Mouse (Mus musculus): Measurements from ENCODE around the gene Pakap. TPM values are rescaled to one million over a fixed set of nuclear protein-coding genes. Genes with fewer than 3 reads are reported as not detected.

Pakap gene
- polyA plus RNA-seq, 2 experiments: 0.51 TPM; not detected in 1

DNA sequence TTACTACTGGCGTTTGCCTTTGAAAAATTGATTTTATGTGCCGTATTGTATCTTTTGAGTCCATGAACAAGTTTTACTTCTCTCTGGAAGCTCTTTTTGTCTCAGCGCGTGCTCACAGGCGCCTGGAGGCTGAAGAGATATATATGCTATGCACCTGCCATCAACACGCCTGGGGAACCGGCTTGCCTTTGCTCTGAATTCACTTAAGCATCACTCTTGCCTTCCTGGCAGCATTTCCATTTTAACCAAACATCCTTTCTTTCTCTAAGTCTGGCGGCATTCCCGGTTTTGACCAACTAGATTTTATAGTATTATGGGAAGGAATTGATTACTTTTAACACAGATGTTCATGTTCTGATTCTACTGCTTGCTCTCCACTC lies 215.4 kb downstream of the Pakap start:
- H3K27ac ChIP-seq: no peak overlapping the region
- TF ChIP-seq EP300 (IDR thresholded peaks at IDR 0.05; ENCODE audit: low read depth): no peak
- TF ChIP-seq CTCF (IDR thresholded peaks at IDR 0.05; ENCODE audit: low read depth): no peak
- H3K4me3 ChIP-seq (ENCODE audit: insufficient read depth in 1 of 2, low read depth in 2 of 2, low read length in 2 of 2): no peak overlapping the region
- H3K9ac ChIP-seq (replicated peaks): no peak overlapping the region
- H3K4me2 ChIP-seq (ENCODE audit: low read depth): peak overlapping the region; percentile 67
- WGBS (ENCODE audit: insufficient replicate concordance): 49% methylated on average over 9 of the region's 9 CpGs
- H3K27me3 ChIP-seq (ENCODE audit: control insufficient read depth, insufficient read depth, low read length): peaks cover 33% of the 10 kb centered on the region
- no peak for DNase-seq (ENCODE audit: low read depth in 3 of 3, low spot score in 3 of 3)
- H3K9me3 ChIP-seq (ENCODE audit: control insufficient read depth, low read length): no peaks in the 10 kb centered on the region
- no peaks in the 10 kb centered on the region for H3K4me1 ChIP-seq (replicated peaks; ENCODE audit: control insufficient read depth in 2 of 2, insufficient read depth in 2 of 2, low read length in 1 of 2)
- no peaks in the 10 kb centered on the region for H3K36me3 ChIP-seq (replicated peaks; ENCODE audit: control insufficient read depth, insufficient read depth, low read depth)
- ATAC-seq (ENCODE audit: insufficient read depth): no peak

DNA sequence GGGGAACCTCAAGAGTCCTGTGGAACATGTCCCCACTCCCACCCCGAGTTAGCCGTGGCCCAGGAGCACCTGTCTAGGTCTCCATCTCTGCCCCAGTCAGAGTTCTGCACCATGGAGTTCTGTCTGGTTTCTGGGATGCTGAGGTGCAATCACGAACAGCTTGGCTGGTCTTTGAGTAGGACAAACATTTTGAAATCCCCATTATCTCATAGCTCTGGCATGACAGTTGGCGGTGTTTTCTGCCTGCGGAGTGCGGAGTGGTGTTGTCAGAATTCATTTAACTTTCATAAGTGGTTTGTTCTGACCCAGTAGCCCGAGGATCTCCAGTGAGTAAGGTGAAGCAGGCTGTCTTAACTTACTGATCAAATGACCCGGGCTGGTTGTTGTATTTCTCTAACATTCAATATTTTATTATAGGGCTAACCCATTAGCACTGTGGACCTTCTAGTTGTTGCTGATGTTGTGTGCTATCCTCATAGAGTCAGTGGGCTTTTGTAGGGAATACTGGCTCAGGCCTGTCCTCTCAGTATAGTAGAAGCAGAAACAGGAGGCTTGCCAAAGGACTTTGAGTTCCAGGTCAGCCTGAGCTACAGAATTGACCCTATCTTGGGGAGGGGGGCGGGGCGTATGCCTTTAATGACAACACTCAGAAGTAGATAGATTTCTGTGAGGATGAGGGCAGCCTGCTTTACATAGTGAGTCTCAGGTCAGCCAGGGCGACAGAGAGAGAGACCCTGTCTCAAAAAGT lies 216.0 kb downstream of the Pakap start:
- Histone ChIP-seq H3K36me3 (replicated peaks; ENCODE audit: control insufficient read depth, insufficient read depth, low read depth) (no peaks in the 10 kb centered on the region), H3K27ac (no peak overlapping the region), H3K9ac (replicated peaks) (no peak overlapping the region), H3K4me2 (ENCODE audit: low read depth) (no peak overlapping the region), H3K4me1 (replicated peaks; ENCODE audit: control insufficient read depth in 2 of 2, insufficient read depth in 2 of 2, low read length in 1 of 2) (no peaks in the 10 kb centered on the region), H3K9me3 (ENCODE audit: control insufficient read depth, low read length) (no peaks in the 10 kb centered on the region), H3K4me3 (ENCODE audit: insufficient read depth in 1 of 2, low read depth in 2 of 2, low read length in 2 of 2) (no peak overlapping the region), H3K27me3 (ENCODE audit: control insufficient read depth, insufficient read depth, low read length) (peaks cover 33% of the 10 kb centered on the region)
- ATAC-seq (ENCODE audit: insufficient read depth): no peak
- no peak for DNase-seq (ENCODE audit: low read depth in 3 of 3, low spot score in 3 of 3)
- TF ChIP-seq EP300 (IDR thresholded peaks at IDR 0.05; ENCODE audit: low read depth) (no peak), CTCF (IDR thresholded peaks at IDR 0.05; ENCODE audit: low read depth) (no peak)
- WGBS (ENCODE audit: insufficient replicate concordance): 64% methylated on average over 11 of the region's 11 CpGs

DNA sequence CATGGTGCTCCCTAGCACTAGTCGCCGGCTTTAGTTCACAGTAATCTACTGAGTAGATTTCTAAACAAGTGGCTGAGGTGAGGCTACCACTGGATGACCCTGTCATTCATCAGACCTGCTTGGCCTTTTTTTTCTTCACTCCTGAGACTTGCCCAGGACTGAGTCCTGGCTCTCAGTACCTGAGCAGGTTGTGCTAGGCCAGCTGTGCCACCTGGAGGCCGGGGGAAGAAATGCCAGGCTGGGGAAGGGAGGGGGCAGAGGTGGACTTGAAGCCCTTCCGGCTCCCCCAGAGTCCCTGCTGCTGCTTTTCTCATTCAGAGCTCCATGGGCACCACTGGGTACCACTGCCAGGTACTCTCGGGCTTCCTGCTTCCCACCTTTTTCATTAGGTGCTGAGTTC lies 220.7 kb downstream of the Pakap start:
- 41% methylated on average over 5 of the region's 5 CpGs for WGBS (ENCODE audit: insufficient replicate concordance)

DNA sequence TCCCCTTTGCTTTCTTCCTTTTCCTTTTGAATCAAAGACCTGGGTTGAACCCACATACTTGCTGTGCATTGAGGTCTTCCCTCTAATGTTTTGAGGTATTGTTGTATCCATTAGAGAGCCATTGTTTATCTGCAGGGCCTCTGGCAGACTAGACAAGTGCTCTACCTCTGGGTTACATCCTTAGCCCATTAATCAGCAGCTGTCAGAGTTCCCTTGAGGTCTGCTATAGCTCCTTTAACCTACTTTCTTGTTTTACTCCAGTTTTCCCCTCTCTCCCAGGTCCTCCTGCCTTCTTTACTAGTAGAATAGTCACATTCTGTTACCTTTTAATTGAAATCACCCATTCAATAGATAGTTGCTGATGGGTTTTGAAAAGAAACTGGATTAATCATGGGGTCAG lies 221.1 kb downstream of the Pakap start:
- Histone ChIP-seq H3K36me3 (replicated peaks; ENCODE audit: control insufficient read depth, insufficient read depth, low read depth) (no peaks in the 10 kb centered on the region), H3K4me2 (ENCODE audit: low read depth) (no peak overlapping the region), H3K4me1 (replicated peaks; ENCODE audit: control insufficient read depth in 2 of 2, insufficient read depth in 2 of 2, low read length in 1 of 2) (peaks cover 4 to 5% of the 10 kb centered on the region in 2 experiments), H3K27ac (no peak overlapping the region), H3K27me3 (ENCODE audit: control insufficient read depth, insufficient read depth, low read length) (no peaks in the 10 kb centered on the region), H3K4me3 (ENCODE audit: insufficient read depth in 1 of 2, low read depth in 2 of 2, low read length in 2 of 2) (no peak overlapping the region), H3K9me3 (ENCODE audit: control insufficient read depth, low read length) (no peaks in the 10 kb centered on the region), H3K9ac (replicated peaks) (no peak overlapping the region)
- ATAC-seq (ENCODE audit: insufficient read depth) (no peak), DNase-seq (ENCODE audit: low read depth in 3 of 3, low spot score in 3 of 3) (no peak)
- TF ChIP-seq CTCF (IDR thresholded peaks at IDR 0.05; ENCODE audit: low read depth) (no peak), EP300 (IDR thresholded peaks at IDR 0.05; ENCODE audit: low read depth) (no peak)

More for the DNA sequence above, 220.7 kb downstream of the Pakap start:
- no peak for DNase-seq (ENCODE audit: low read depth in 3 of 3, low spot score in 3 of 3)
- Histone ChIP-seq H3K27ac (no peak overlapping the region), H3K4me1 (replicated peaks; ENCODE audit: control insufficient read depth in 2 of 2, insufficient read depth in 2 of 2, low read length in 1 of 2) (peaks cover under 1 to 1% of the 10 kb centered on the region in 2 experiments; a peak in 3 of 4 replicates), H3K4me2 (ENCODE audit: low read depth) (no peak overlapping the region), H3K36me3 (replicated peaks; ENCODE audit: control insufficient read depth, insufficient read depth, low read depth) (no peaks in the 10 kb centered on the region), H3K27me3 (ENCODE audit: control insufficient read depth, insufficient read depth, low read length) (peaks cover 1% of the 10 kb centered on the region), H3K4me3 (ENCODE audit: insufficient read depth in 1 of 2, low read depth in 2 of 2, low read length in 2 of 2) (no peak overlapping the region), H3K9ac (replicated peaks) (no peak overlapping the region), H3K9me3 (ENCODE audit: control insufficient read depth, low read length) (no peaks in the 10 kb centered on the region)
- TF ChIP-seq EP300 (IDR thresholded peaks at IDR 0.05; ENCODE audit: low read depth): no peak
- TF ChIP-seq CTCF (IDR thresholded peaks at IDR 0.05; ENCODE audit: low read depth): peak; percentile 60
- no peak for ATAC-seq (ENCODE audit: insufficient read depth)

DNA sequence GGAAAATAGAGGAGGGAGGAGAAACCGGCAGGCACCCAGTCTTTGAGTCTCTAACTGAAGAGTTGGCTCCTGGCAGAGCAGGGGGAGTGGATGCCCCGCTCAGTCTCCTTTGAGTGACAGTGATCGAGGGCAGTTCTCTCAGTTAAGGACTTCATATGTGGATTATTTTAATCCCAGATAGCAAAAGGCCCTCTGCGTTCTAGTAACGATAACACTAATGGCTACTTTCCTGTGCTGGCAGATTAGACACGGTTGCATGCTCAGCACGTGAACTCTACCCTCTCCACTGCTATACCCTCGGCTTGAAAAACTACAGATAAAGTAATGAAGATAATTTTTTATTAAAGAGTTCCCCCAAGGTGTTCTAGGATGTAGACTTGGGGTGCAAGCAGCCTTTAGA lies 226.0 kb downstream of the Pakap start:
- peaks cover 21 to 27% of the 10 kb centered on the region in 2 experiments for H3K4me1 ChIP-seq (replicated peaks; ENCODE audit: control insufficient read depth in 2 of 2, insufficient read depth in 2 of 2, low read length in 1 of 2)
- no peak overlapping the region; the same call in 1 of the 2 replicates for H3K4me2 ChIP-seq (ENCODE audit: low read depth)
- ATAC-seq (ENCODE audit: insufficient read depth) (peak; percentile 76), DNase-seq (ENCODE audit: low read depth in 3 of 3, low spot score in 3 of 3) (peak in 1 of 3 experiments; percentile 31)
- no peak overlapping the region for H3K9ac ChIP-seq (replicated peaks)
- H3K27ac ChIP-seq: no peak overlapping the region
- H3K27me3 ChIP-seq (ENCODE audit: control insufficient read depth, insufficient read depth, low read length): no peaks in the 10 kb centered on the region
- WGBS (ENCODE audit: insufficient replicate concordance): 24% methylated on average over 8 of the region's 8 CpGs
- TF ChIP-seq CTCF (IDR thresholded peaks at IDR 0.05; ENCODE audit: low read depth) (no peak), EP300 (IDR thresholded peaks at IDR 0.05; ENCODE audit: low read depth) (peak; percentile 50)
- H3K9me3 ChIP-seq (ENCODE audit: control insufficient read depth, low read length): no peaks in the 10 kb centered on the region
- no peaks in the 10 kb centered on the region for H3K36me3 ChIP-seq (replicated peaks; ENCODE audit: control insufficient read depth, insufficient read depth, low read depth)
- no peak overlapping the region for H3K4me3 ChIP-seq (ENCODE audit: insufficient read depth in 1 of 2, low read depth in 2 of 2, low read length in 2 of 2)

Measured in liver, embryonic 14.5 days (tissue).